Mouse (Mus musculus): Measurements from ENCODE around the gene E130114P18Rik.

E130114P18Rik gene

GRCm38 (mm10) chr4:97752276-97753010 is 25.4 kb downstream of the E130114P18Rik start:
- no peak for DNase-seq (ENCODE audit: low read depth)

DNA sequence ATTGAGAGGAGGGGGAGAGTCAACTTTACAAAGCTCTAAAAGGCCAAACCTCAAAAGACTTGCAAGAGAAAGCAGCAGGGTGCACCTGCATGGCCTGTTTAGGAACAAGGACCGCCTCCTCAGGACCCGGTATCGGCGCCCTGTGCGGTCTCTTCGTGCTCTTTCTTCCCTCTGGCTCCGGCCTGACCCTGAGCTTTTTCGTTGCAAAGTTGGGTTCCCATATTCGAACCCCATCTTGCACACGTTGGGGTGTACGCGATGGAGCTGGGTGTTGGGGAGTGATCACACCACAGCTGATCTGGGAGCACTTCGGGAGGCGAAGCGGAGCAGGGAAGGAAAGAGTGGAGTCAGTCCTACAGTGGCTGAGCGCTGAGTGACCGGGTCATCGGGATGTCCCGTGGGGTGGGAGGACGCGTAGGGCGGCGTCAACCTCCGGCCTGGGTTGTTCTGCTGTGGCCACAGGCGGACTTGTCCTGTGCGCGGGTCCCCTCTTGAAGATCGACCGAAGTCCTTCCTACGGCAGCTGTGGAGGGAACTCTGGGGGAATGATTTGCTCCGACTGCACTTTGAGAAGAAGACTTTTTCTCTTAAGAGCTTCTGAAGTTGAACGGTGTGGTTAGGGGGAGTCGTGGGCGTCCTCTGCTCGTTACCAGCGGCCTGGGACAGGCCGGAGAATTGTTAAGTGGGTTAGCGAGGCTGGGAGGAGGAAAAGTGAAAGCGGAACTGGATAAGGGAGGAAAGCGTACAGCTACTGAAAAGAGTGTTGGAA is 26.2 kb downstream of the E130114P18Rik start:
- peak; percentile 67 for DNase-seq (ENCODE audit: low read depth)

- DNase-seq (ENCODE audit: low read depth), result peak; percentile 96
These were observed 26.8 kb downstream of the E130114P18Rik start for GRCm38 (mm10) chr4:97751030-97751482.

GRCm38 (mm10) chr4:97750401-97750800 is 27.5 kb downstream of the E130114P18Rik start:
- no peak for DNase-seq (ENCODE audit: low read depth)

DNA sequence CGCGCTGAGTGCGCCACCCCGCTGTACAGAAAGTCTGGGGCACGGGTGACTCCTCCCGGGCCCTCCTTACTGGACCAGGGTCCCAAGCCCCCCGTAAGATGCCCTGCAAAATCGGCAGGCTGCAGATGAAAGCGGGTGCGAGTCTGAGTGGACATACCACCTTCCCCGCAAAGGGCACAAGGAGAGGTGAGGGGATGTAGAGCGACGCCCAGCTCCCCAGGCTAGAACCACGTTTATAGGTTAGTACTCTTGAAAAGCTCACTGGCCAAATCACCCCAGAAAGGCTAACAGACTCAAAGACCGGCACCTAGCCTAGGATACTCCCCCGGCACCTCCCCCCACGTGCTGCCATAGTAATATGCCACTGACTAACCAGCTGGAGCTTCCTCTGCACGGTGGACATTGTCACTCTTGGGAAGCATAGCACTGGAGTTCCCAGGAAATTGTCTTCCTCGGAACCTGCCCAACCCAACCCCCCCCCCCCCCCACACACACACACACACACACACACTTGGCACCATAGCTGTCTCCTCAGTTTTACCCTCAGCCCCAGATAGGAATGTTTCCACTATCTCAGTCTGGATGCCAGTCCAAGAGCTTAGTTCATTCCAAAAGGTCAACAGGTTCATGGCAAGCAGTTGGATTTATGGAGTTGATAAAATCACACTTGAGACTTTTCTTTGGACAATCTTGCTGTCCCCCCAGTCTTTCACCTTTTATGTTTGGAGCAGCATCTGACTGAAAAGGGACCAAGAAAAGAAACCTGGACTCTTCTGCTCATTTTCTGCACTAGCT is 31.6 kb downstream of the E130114P18Rik start:
- no peak for DNase-seq (ENCODE audit: low read depth)

- peak; percentile 75 for DNase-seq (ENCODE audit: low read depth)
These were observed 32.4 kb downstream of the E130114P18Rik start for GRCm38 (mm10) chr4:97745296-97746105.

- DNase-seq (ENCODE audit: low read depth), result no peak
These were observed 33.9 kb downstream of the E130114P18Rik start for GRCm38 (mm10) chr4:97743932-97744331.

DNA sequence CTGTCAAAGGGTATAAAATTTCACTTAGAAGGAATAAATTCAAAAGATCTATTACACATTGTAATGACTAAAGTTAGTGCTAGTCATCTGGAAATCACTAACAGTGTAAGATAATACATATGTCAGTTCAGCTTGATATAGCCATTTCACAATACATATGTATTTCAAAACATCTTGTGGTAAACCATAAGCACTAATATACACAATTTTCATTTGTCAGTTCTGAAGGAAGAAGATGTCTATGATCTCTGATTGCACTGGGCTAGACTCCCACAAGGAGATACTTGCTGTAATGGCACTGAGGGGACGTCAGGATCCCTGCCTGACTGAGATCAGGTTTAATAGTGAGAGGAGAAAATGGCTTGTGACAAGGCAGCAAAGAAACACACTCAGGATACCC is 44.5 kb downstream of the E130114P18Rik start:
- peak; percentile 40 for DNase-seq (ENCODE audit: low read depth)

GRCm38 (mm10) chr4:97730416-97730815 is 47.5 kb downstream of the E130114P18Rik start:
- DNase-seq (ENCODE audit: low read depth), result no peak

DNA sequence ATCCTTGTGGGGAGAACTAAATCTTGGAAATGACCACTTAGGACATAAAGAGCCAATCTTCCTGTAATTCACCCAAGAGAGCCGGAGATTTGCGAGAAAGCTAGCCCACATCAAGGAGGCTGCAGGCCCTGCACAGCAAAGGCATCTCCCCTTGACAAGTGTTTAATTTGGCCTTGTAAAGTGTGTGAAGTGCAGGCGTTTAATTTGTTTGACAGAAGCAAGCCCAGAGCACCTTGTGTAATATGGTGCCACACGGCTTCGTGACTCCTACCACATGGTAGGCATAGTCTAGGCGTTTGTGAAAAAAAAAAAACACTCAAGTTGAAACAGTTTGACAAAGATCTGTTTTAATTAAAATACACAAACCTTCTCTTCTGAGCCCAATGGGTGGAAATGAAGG is 47.9 kb downstream of the E130114P18Rik start:
- DNase-seq (ENCODE audit: low read depth), result no peak

GRCm38 (mm10) chr4:97728520-97728919 is 49.4 kb downstream of the E130114P18Rik start:
- DNase-seq (ENCODE audit: low read depth), result no peak

- DNase-seq (ENCODE audit: low read depth), result no peak
These were observed 54.5 kb downstream of the E130114P18Rik start for GRCm38 (mm10) chr4:97723374-97723773.

DNA sequence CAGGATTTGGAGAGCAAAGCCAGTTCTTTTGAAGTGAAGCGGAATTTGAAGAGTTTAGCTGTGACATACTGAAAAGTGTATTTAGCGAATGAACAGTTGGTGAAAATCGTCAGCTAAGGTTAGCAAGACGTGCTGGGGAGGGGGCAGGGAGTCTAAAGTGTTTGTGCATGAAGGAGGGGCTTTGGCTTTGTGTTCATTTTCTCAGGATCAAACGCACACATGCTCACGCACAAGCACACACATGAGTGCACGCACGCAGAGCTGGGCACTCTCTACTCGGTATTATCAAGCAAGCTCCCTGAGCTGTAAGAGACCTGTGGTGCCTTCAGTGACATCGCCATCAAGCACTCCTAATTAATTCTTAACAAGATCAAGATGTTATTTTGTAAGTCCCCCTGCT is 55.2 kb downstream of the E130114P18Rik start:
- DNase-seq (ENCODE audit: low read depth), result no peak

DNA sequence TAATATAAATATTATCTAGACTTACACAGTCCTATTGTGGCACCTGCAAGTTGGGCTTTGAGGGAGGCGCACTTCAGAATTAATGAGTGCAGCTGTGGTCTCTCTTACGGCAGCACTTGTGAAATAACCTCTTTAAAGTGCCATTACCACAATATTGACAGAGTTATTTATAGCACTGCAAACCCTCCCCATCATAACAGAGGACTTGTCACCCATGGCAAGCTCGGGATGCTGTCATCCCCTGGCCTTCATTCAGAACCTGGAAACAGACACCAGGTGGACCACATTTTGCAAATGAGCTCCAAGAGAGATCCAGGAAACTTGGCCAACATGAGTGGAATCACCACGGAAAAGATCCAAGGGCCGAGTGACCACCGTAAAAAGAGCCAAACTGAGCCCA is 63.3 kb downstream of the E130114P18Rik start:
- DNase-seq (ENCODE audit: low read depth), result no peak

DNA sequence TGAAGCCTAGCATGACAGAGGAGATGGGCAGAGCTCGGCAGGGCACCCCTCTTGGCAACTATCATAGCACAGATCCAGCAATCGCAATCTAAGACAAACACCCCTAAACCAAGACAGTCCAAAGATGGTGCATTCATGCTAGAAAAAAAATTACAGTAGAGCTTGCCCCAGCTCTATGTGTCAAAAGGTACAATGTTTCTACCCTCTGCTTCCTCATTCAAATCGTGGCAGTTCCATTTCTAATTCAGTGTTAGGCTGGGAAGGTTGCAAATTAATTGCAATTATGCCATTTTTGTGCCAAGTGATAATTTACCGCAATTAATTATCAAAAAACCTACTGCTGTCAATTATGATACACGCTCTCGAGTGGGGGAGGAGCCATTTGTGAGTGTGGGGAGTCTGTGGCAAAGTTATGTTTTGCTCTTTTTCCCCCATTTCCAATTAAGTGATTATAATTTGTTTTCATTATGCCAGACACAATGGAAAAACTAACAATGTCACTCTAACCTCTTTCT is 63.7 kb downstream of the E130114P18Rik start:
- no peak for DNase-seq (ENCODE audit: low read depth)

GRCm38 (mm10) chr4:97712547-97712946 is 65.3 kb downstream of the E130114P18Rik start:
- no peak for DNase-seq (ENCODE audit: low read depth)

GRCm38 (mm10) chr4:97710048-97710765 is 67.7 kb downstream of the E130114P18Rik start:
- no peak for DNase-seq (ENCODE audit: low read depth)

DNA sequence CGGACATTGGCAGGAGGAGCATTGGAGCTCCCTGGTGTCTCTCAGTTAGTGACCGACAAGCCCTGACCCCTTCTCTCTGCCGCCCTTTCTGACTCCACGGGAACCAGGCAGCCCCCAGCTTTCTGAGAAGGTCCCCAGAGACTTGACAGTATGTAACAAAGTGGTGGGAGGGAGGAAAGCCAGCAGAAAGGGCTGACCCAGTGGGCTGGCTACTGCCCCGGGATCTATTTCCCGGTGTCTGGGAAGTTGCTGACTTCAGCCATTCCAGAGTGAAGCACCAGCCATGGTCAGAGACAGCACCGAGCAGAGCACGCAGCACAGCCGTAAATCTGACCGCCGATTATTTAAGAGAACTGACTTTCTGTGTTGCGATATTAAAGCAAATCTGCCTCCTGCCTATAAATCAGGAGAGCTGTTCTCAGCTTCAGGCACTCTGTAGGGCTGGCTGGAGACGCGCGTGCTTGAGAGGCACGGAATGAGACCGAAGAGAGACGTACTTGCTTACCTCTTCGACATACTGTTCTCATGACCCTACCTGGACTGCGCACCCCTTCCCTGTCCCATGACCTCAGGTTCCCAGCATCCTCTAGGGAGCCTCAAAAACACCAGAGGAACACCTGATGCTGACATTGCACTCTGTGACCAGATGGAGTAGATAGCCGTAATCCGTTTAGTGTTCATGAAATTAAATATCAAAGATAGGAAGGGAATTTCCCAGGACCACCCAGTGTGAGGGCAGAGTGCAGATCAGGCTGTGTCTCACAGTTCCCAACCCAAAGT is 70.3 kb downstream of the E130114P18Rik start:
- DNase-seq (ENCODE audit: low read depth), result no peak

DNA sequence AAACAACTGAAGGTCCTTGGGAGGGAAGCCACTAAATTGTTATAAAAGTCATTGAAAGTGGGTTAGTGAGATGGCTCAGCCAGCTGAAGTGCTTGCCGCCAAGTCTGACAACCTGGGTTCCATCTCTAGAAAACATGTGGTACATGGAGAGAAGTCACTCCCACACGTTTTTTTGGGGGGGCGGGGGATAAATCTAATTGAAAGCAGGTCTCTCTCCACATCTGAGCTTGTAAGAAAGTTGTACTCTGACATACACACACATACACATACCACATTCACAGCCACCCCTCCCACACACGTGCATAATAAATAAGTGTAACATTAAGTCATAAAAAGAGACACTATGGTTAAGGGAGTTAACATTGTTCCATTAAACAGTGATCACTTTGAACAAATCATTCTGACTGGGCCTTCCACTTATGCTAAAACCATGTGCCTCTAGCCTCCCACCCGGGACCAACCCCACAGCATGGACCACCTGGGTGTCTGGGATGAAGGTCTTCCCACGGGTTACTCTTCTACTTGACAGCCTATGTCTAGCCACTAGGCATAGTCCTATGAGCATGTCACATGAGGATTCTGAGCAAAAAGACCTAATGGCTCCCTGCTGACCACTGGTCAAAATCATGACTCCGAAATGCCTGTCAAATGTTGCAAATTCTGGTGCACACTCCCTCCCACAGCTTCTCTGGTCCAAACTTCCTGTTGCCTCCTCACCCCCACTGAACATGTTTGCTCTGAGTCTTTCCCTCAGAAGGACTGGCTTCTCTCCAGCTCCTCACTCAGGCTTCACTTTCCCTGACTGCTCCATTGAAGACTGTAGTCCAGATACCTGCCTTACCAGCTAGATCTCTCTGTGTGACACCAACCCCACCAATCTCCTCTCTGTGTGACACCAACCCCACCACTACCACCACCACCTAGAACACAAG is 80.9 kb downstream of the E130114P18Rik start:
- peak; percentile 8 for DNase-seq (ENCODE audit: low read depth)

All from NIH3T3 (cell line).